Mouse (Mus musculus): ENCODE data around the gene Ugt1a5.

Gene Ugt1a5

DNA sequence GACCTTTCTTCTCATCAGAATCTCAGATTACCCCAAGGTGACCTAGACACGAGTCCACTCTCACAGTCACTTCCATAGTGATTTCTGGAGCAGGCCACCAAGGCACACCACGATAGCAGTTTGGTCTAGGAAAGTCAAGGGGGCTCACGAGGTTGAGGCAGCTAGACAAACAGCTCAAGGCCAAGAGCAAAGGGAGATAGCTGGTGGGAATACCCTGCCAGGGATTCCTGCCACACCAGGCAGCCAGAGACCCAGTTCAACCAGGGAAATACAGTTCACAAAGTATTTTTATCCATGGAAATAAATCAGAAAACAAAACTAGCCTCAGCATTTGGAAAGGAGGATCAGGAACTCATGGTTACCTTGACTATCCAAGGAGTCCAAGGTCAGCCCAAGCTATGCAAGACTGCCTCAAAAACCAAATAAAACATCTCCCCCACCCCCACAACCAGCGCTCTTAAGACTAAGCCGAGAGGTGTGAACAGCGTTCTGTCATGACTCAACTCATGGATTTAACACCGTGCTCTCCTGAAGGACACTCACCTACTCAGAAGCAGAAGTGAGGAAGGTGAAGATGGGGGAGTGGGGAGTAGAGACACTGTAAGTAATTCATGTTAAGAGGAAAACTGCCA, 98.5 kb downstream of the Ugt1a5 start:
- DNase-seq = no peak

DNA sequence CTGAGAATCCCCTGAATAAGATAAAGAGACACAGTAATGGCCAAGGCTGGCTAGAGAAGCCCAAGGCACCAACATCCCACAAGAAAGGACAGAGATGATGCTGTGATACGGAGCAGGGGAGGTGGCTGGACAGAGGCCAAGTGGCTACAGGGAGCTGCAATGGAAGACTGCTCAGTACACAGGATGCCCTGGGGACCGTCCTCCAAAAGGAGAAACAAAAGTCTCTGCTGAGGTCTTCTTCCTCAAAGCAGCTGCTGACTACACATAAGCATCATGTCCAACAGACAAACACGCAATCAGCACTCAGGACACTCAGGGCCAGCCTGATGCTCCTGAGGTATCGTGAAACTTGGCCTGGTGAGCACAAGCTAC, 99.0 kb downstream of the Ugt1a5 start:
- DNase-seq = no peak

- no peak for DNase-seq
Measured at GRCm38 (mm10) chr1:88266123-88266522, 100.3 kb downstream of the Ugt1a5 start.

DNA sequence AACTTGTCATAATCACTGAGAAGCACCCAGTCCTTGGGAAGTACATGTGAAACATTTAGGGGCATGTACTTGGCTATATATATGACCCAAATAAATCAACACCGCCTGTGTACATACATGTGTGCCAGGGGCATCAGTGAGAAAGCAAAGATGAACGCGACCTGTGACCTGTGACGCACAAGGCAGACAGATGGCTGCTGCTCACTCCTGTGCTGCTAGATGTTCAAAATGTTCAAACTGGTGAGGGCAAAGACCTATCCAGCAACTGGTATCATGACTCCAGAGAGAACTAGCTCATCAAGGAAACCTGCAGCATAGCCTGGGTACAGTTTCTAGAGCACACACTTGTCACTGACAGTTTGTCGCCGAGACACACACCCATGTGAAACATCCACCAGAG, 101.7 kb downstream of the Ugt1a5 start:
- no peak for DNase-seq

DNA sequence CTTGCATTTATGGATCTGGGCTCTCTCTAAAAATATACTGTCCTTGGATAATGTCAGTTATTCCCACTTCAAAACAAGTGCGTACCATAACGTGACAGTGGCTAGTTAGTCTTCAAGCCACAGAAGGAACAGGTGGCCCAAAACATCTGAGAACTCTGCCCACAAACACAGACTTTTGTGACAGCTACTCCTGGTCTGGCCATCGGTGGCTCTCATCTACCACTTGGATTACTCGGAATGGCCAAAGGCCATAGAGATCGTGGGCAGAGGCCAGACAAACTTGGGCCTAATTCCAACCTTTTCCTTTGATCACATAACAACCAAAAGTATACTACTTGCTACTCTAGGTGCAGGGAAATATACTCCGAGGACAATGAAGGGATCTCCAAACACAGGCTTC, 102.3 kb downstream of the Ugt1a5 start:
- peak in 1 of 2 experiments; percentile 9 for DNase-seq
